Mouse (Mus musculus): ENCODE results near the gene Vgll1. TPM values are rescaled to one million over a fixed set of nuclear protein-coding genes. Genes with fewer than 3 reads are reported as not detected.

The Vgll1 gene
- polyA plus RNA-seq, 1 experiment from 2014 or later, result 0.07 TPM

DNA sequence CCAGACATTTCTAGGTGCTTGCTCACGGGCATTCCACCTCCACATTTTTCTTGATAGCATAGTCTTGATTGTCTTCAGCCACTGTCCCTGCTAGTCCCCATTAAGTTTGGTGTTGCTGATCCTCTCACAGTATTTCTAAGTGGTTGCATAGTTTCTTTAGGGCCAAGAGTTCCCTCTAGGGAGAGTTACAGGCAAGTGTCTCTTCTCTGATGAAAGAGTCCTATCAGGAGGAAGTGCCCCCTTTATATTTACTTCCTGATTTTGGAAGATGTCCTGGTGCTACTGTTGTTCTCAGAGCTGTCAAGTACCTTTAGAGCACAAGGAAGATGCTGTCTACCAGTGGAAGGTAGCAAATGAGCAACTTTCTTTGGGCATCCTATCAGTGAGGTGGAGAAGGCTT lies 65.6 kb downstream of the Vgll1 start:
- Histone ChIP-seq H3K27me3 (ENCODE audit: low read depth, poor library complexity, severe bottlenecking) (no peaks in the 10 kb centered on the region), H3K4me1 (no peaks in the 10 kb centered on the region), H3K27ac (replicated peaks) (no peak overlapping the region), H3K4me3 (no peak overlapping the region), H3K36me3 (no peaks in the 10 kb centered on the region), H3K9me3 (replicated peaks) (no peaks in the 10 kb centered on the region)
- 67% methylated on average over 1 of the region's 1 CpGs for WGBS
- no peak for DNase-seq (ENCODE audit: low spot score)

Other genes with a start within 250 kb of the Vgll1 start
- gene Adgrg4, start 217.9 kb upstream of the Vgll1 start, polyA plus RNA-seq (2016; fragmentation: Nextera tagmentation; extraction: Ambion mirVana), result not detected in 2 replicates
- not detected in 2 replicates for gene Brs3, start 45.0 kb upstream of the Vgll1 start, polyA plus RNA-seq (2016; fragmentation: Nextera tagmentation; extraction: Ambion mirVana)
- 79.3 and 83.8 TPM in 2 replicates for gene Htatsf1, start 34.5 kb upstream of the Vgll1 start, polyA plus RNA-seq (2016; fragmentation: Nextera tagmentation; extraction: Ambion mirVana)
- gene Cd40lg, start 124.0 kb downstream of the Vgll1 start, polyA plus RNA-seq (2016; fragmentation: Nextera tagmentation; extraction: Ambion mirVana), result not detected in 2 replicates

Data from midbrain, embryonic 10.5 days (tissue).